14 mouse cellular contexts compared by ENCODE assay signal in genomic region chr4:100048351-100048950, GRCm38 (mm10). TPM values are rescaled to one million over a fixed set of nuclear protein-coding genes. Genes with fewer than 3 reads are reported as not detected.
DNase-seq lines count a peak whose midpoint lies in the region; ATAC-seq lines count a peak whose summit lies in the region.
"Had no signal": no experiment of that assay in that cellular context is flagged by ENCODE, and none has a peak within 500 bp of the region (broad histone marks: within the 10 kb centered on the region; RNA-seq: fewer than 3 reads in every experiment).

No protein-coding gene starts in this region.

- H3K27ac ChIP-seq in kidney, embryonic 15.5 days = peak overlapping the region; percentile 37; the same call in 1 of the 2 replicates
- no peak overlapping the region for H3K27ac ChIP-seq in kidney, embryonic 16.5 days (ENCODE audit: low read length)
- H3K27ac ChIP-seq: forebrain, embryonic 12.5 days; liver, embryonic 15.5 days; neural tube, embryonic 13.5 days had no signal

- H3K27me3 ChIP-seq in kidney, embryonic 15.5 days = no peaks in the 10 kb centered on the region
- H3K27me3 ChIP-seq in kidney, embryonic 16.5 days (ENCODE audit: insufficient read depth, low read length) = no peaks in the 10 kb centered on the region
- H3K27me3 ChIP-seq: forebrain, embryonic 12.5 days; liver, embryonic 15.5 days; neural tube, embryonic 13.5 days had no signal

- H3K9ac ChIP-seq in kidney, embryonic 15.5 days = no peak overlapping the region
- no peak overlapping the region for H3K9ac ChIP-seq in kidney, embryonic 16.5 days (replicated peaks; ENCODE audit: low read length)
- H3K9ac ChIP-seq: forebrain, embryonic 12.5 days; liver, embryonic 15.5 days; neural tube, embryonic 13.5 days had no signal

- DNase-seq in adrenal gland, postnatal 10 days = peak; percentile 32
- DNase-seq in adrenal gland, adult 18-20 months (ENCODE audit: low spot score in 2 of 2) = no peak
- peak; percentile 8 for DNase-seq in gonadal fat pad, adult 2 months (ENCODE audit: low read depth)
- peak; percentile 35 for DNase-seq in lung, postnatal 10 days
- DNase-seq in frontal cortex, postnatal 36 days (ENCODE audit: low spot score in 2 of 2) = no peak
- no peak for DNase-seq in yolk sac, embryonic 10.5 days (ENCODE audit: low spot score)
- DNase-seq: cerebellum, adult 18-20 months; midbrain, embryonic 14.5 days had no signal

- no peaks in the 10 kb centered on the region for H3K36me3 ChIP-seq in kidney, embryonic 15.5 days
- H3K36me3 ChIP-seq in kidney, embryonic 16.5 days (ENCODE audit: insufficient read depth, low read length) = no peaks in the 10 kb centered on the region
- H3K36me3 ChIP-seq: forebrain, embryonic 12.5 days; liver, embryonic 15.5 days; neural tube, embryonic 13.5 days had no signal

- no peak for ATAC-seq in kidney, embryonic 15.5 days (replicated peaks; ENCODE audit: low FRiP score)
- no peak for ATAC-seq in kidney, embryonic 16.5 days (ENCODE audit: low FRiP score, low TSS enrichment)

- no peaks in the 10 kb centered on the region for H3K9me3 ChIP-seq in kidney, embryonic 15.5 days (replicated peaks)
- no peaks in the 10 kb centered on the region for H3K9me3 ChIP-seq in kidney, embryonic 16.5 days (ENCODE audit: low read length)
- H3K9me3 ChIP-seq: forebrain, embryonic 12.5 days; liver, embryonic 15.5 days; neural tube, embryonic 13.5 days had no signal

- whole genome bisulfite sequencing in kidney, embryonic 15.5 days = 56% methylated on average over 7 of the region's 7 CpGs
- WGBS in kidney, embryonic 16.5 days = 60% methylated on average over 7 of the region's 7 CpGs

- no peak overlapping the region for H3K4me2 ChIP-seq in kidney, embryonic 15.5 days
- H3K4me2 ChIP-seq in kidney, embryonic 16.5 days (replicated peaks; ENCODE audit: low read depth, low read length) = no peak overlapping the region
- H3K4me2 ChIP-seq: forebrain, embryonic 12.5 days; liver, embryonic 15.5 days; neural tube, embryonic 13.5 days had no signal

- H3K4me3 ChIP-seq in kidney, embryonic 15.5 days (replicated peaks) = no peak overlapping the region
- no peak overlapping the region for H3K4me3 ChIP-seq in kidney, embryonic 16.5 days (ENCODE audit: low read length)
- H3K4me3 ChIP-seq: forebrain, embryonic 12.5 days; liver, embryonic 15.5 days; neural tube, embryonic 13.5 days had no signal

- peaks cover 16% of the 10 kb centered on the region; the same call in 1 of the 2 replicates for H3K4me1 ChIP-seq in kidney, embryonic 15.5 days
- H3K4me1 ChIP-seq in kidney, embryonic 16.5 days (ENCODE audit: insufficient read depth, low read length) = peaks cover 9% of the 10 kb centered on the region; the same call in 1 of the 2 replicates
- H3K4me1 ChIP-seq: forebrain, embryonic 12.5 days; liver, embryonic 15.5 days; neural tube, embryonic 13.5 days had no signal

RNA-seq across cellular contexts. Expression of gene Ror1, which starts 47.1 kb away (rescaled TPM):
- total RNA-seq in adrenal gland, postnatal 10 days (2021) = 1 to 10 TPM; 5.5 to 6.2 TPM
- total RNA-seq in adrenal gland, adult 18-20 months (2021) = 1 to 10 TPM; 2.0 to 3.4 TPM
- polyA plus RNA-seq in kidney, embryonic 15.5 days (2015; fragmentation: Nextera tagmentation; extraction: Ambion mirVana) = 10.5 and 11.1 TPM in 2 replicates
- 9.2 and 9.3 TPM in 2 replicates for polyA plus RNA-seq in kidney, embryonic 16.5 days (2015; fragmentation: Nextera tagmentation; extraction: Ambion mirVana)
- polyA plus RNA-seq in gonadal fat pad, adult 2 months (2012; rRNA removed) = 1.1 and 2.2 TPM in 2 replicates
- total RNA-seq: MEL had no signal

Comparison
In these comparisons a context has a peak if more than half of its experiments do, and no peak if none do; other contexts are left out.
1. DNase-seq: peak in adrenal gland, postnatal 10 days (single experiment), gonadal fat pad, adult 2 months (single experiment) and lung, postnatal 10 days (single experiment); none in adrenal gland, adult 18-20 months (0 of 2), frontal cortex, postnatal 36 days (0 of 2) and yolk sac, embryonic 10.5 days (single experiment).